Mouse (Mus musculus) cerebellum, postnatal 25 days (tissue): ENCODE measurements around the gene Bpifa2.
"Not testable (repeated sequence)": the region's sequence is repeated elsewhere in the genome, so short reads cannot be mapped to it uniquely, and the experiment has no call there.

ENCODE experiments used
- DNase-seq, 2 experiments: peaks; one replicate each; pipeline ENCODE4 v3.0.0; 2021; ENCODE audit warnings: mixed read lengths in 2 of 2

Gene Bpifa2

DNA sequence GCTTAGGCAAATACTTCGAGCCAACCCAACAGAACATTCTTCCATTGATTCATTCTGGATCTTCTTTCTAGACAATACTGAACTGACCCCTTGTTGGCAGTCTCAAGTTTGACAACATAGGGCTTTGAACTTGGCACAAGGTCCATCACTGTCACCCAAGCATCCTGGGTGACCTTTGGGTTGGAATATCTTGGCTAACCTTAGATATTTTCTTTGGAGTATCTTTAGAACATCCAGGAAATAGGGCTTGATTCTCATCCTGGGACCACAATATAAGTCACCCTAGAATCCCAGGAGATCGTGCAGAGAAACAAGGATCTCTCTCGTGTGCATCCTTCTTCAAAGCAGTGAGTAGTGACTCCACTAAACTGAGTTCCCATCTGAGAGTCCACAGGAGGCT is at the start of gene Bpifa2:
Gene Bpifa2 (plus strand): TSS at position 301 of the 400 bp plus-strand sequence.
- no peak for DNase-seq

DNA sequence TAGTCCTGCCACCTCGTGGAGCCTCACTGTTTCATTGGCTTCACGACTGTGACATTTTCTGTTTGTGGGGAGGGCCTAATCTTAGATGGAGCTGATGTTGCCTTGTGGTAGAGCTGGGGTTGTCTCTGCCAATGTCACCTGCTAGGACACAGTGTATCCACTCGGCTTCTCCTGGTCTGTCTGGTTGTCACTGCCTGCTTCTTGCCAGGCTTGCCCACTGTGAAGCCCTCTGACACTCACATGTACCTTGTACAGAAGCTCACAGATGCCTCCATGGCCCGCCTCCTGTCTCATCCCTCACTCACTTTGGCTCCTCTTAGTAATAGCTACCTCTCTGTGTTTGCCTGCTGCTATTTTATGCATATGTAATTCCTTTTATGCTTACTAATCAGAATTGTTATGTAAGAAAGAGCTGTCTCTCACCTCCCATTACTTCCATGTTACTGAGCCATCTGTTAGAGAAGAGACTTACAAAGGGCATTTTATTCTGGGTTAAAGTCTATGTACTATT is 45.2 kb upstream of the Bpifa2 start:
- peak; percentile 64 to 78 for DNase-seq

DNA sequence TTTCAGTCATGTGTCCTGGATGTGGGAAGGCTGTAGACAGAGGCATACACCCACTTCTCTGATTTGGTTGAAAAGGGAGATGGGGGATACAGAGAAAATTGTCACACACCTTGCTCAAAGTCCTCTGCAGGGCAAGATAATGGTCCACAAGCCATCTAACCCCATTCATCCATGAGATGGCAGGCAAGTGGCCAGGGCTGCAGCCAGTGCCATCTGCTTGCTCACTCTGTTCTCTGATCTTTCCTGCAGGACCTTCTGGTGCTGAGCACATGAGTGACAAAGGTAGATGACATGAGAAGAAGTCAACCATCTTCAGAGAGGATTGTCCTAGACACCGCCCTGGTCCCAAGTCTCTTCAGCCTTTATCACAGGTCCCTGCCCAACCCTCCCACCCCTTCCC is 44.7 kb upstream of the Bpifa2 start:
- peak; percentile 95 to 96 for DNase-seq

DNA sequence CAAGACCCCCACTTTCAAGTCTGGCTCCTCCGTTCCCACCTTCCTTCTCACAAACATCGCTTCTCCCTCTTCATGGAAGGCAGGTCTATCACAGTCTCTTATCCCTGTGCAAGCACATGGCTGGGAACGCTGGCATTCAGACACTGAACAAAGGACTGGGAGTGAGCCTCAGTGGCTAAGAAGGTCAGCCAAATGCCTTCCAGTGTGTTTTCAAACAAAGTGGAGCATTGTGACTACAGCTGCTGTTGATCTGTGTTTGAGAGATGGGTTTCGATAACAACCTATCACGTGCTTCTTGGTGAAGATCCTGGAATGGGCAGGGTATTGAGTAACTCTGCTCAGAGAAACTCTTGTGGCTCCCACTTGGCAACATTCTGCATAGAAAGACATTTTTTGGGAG is 37.8 kb upstream of the Bpifa2 start:
- DNase-seq, result no peak

DNA sequence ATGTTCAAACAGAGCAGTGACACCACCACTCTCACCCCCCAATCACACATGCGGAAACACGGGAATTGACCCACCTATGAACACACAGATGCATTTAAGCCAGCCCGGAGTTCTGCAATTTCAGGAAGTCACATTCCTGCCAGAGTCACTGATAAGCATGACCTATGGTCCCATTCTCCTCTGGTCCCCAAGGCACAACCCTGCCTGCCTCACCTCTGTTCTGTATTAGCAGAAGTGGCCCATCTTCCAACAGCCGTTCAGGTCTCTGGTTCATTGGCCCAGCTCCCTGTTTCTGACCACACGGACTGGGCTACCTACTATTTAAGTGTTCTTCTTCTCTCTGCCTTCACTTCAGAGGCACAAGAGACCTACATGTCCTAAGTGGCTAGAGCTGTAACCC is 33.5 kb upstream of the Bpifa2 start, which contains the start of gene Bpifa6:
Gene Bpifa6 (plus strand): TSS at position 364 of the 400 bp plus-strand sequence.
- DNase-seq, result no peak

DNA sequence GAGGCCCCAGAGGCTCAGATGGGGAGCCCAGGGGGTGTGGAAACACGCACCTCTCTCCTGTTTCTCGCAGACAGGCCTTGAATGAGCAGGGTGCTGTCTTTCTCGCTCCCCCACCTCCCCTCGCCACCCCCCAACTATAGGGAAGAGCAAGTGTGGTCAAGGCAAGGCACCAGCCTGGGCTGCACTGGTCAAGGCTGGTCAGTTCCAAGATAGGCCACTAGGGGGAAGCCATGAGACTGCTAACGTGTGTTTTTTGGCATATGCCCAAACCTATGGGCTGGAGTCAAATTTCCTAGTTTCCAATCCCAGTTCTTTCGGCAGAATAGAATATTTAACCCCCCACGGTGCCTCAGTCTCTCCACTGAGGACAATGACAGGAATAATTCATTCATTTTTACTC is 12.3 kb upstream of the Bpifa2 start:
- peak; percentile 82 to 89 for DNase-seq

DNA sequence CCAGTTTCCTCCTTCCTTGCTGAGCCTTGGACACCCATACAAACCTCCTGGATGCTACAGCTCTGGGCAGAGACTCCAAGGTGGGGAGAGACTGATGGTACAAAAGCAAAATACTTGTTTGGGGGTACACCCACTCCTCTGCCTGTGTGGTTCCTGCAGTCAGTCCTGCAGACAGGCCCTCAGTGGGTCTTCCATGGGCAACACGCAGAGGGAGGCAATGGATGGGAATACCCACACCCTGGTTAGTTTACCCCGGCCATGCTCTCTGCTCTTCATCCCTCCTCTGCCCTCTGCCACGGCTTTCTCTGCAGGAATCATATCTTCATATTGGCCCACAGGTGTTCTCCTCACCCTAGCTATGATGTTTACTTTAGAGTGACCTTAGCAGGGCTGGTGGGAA is 7.6 kb upstream of the Bpifa2 start:
- DNase-seq, result no peak

DNA sequence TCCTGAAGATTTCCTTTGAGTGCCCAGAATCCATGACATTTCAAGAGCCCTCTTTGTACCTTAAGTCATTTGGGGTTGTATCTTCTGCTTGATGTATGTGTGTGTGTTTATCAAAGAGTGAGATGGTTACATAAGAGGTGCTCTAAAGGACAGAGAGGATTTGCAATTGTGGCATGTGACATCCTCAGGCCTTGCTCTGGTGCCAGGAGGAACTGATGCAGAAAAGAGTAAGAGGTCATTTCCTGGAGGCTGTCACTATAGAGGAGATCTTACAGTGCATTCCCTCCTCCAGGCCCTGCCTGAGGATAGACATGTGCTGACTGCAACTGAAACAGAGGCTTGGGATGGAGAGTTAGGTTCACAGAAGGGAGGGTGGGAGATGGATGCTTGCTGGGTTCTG is 7.0 kb upstream of the Bpifa2 start:
- no peak for DNase-seq

DNA sequence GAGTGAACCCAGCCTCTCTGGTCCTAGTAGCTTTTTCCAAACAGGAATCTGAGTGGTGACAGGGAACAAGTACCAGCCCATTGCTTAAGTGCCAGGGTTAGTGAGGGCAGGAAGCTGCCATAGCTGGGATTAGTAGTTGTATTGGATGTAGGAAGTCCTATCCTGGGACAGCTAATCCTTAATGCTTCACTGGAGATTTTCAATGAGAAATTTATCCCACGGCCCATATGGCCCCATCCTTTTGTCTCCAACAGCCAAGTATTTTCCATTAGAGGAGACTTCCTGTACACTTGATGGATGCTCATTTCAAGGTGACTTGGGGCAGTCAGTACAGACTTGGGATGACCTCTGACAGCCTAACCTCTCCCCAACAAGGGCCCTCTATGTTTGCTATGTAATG is 3.6 kb upstream of the Bpifa2 start:
- DNase-seq, result no peak

DNA sequence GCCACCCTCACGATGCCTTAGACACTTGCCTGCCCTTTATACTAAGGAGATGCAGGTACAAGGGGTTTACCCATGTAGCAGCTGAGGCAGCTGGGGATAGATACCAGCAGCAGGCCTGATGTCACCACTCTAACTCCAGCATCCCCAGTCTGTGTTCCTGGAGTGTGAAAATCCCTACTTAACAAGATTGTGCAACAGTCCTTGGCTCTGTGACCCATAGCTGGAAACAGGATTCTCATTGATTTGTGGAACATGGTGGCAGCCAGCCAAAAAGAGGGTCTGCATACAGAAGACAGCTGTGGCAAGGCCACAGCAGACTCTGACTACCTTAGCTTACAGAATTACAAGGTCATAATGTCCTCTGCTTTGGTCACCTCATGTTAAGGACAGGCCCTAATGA is 3.0 kb upstream of the Bpifa2 start:
- DNase-seq, result no peak

DNA sequence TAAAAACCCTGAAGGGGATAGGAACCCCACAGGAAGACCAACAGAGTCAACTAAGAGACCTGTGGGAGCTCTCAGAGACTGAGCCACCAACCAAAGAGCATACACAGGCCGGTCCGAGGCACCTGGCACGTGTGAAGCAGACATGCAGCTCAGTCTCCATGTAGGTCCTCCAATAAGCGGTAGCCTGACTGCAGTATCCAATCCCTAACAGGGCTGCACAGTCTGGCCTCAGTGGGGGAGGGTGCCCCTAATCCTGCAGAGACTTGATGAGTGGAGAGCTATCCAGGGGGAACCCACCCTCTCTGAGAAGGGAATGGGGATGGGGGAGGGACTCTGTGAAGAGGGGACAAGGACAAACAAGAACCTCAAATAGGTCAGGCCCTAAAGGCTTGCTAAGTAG is 2.3 kb upstream of the Bpifa2 start:
- DNase-seq, result no peak

DNA sequence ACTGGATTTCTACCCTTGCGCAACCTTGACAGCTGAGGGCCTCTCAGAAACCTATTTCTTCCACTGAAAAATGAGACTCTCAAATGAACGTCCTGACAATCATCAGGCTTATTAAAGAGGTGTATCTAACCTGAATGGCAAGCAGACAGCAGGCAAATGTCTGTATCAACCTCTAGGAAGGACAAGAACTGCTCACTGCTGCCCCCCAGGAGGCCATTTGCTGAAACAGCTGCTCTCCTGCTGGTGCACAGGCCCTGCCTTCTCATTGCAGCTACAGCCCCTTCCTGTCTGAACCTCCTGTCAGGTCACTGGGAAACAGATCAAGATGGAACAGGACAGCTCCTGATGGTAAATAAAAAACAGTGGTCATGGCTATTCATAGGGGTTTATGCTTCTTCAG is 1.7 kb upstream of the Bpifa2 start:
- peak in 1 of 2 experiments; percentile 14 for DNase-seq

DNA sequence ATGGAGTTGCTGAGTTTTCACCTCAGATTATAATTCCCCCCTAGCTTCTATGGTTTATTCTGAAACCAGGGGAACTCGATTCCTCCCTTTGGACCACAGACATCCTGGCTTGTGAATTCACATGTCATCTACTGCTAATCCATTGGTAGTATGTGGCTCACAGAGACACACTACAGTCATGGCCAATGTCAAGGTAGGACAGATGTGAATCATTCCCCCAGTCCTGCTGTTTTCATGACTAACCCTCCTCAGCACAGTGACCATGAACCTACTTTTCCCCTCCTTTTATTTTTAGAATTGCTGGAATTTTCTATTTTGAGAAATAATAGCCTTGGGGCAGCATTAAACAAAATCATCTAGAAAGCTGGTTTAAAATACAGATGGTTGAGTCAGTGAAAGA is 684 bp upstream of the Bpifa2 start:
- DNase-seq, result no peak

DNA sequence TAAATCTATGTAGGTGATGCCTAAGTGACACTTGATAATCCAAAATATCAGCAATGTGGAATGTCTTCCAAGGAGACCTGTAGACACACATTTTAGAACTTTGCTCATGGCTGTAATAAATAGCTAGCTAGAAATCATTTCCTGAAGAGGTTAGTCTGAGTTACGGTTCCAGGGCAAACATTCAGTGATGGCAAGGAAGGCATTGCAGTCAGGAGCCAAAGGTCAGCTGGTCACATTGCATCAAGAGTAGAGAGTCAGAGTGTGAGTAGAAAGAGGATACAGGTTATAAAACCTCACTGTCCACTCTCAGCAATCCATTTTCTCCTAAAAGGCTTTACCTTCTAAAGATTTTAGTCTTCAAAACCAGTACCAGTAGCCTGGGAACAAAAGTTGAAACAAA is 9.9 kb downstream of the Bpifa2 start:
- DNase-seq, result no peak

DNA sequence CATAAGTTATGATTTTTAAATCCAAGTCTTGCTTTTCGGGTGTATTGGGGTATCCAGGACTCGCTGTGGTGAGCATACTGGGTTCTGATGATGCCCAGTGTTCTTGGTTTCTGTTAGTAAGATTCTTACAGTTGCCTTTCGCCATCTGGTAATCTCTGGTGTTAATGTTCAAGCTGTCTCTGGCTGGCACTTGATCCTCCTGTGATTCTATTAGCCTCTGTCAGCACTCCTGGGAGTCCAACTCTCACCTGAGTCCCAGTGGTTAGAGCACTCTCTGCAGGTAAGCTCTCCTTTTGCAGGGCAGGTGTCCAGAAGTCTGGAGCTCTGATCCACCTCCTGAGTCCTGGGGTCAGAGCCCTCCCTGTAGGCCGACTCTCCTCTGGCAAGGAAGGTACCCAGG is 16.6 kb downstream of the Bpifa2 start:
- DNase-seq, result not testable (repeated sequence)

DNA sequence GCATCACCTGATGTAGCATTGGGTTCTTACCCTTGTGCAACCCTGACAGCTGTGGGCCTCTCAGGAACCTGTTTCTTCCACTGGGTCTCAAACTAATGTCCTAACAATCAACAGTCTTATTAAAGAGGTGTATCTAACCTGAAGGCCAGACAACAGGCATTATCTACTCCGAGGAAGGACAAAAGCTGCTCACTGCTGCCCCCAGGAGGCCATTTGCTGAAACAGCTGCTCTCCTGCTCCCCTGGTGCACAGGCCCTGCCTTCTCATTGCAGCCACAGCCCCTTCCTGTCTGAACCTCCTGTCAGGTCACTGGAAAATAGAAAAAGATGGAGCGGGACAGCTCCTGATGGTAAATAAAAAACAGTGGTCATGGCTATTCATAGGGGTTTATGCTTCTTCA is 30.9 kb downstream of the Bpifa2 start:
- peak; percentile 68 to 78 for DNase-seq

DNA sequence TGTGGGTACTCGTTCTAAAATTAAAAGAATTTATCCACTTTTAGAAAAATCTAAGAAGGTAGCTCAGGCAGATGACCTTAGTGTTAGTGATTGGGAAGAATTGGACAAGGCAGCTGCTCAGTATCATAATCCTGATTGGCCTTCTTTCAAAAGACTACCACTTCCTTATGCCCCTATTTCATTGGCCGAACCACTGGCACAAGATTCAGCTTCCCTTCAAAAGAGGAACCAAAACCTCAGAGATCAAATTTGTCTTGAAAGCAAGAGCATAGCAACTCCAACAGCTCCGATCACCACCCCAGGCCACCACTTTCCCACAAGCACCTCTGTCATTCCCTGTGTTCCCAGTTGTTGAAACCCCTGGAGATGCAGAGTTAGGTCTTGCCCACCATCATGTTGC is 36.7 kb downstream of the Bpifa2 start:
- no peak for DNase-seq

DNA sequence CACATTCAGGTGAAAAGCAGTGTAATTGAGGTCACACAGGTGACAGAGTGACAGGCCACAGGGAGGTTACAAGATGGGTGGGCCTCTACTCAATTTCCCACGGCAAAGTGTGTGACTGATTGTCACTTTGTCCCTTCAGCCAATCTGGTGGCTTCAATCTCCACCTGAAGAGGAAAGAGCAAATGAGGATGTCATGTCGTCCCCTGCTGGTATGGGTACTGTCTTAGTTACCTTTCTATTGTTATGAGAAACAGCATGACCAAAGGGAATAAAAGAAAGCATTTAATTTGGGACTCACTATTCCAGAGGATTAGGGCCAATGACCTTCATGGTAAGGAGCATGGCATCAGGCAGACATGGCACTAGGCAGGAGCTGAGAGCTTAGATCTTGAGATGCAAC is 50.6 kb downstream of the Bpifa2 start:
- peak in 1 of 2 experiments; percentile 24 for DNase-seq
